Mouse (Mus musculus): ENCODE results near the gene Magi2. TPM values are rescaled to one million over a fixed set of nuclear protein-coding genes. Genes with fewer than 3 reads are reported as not detected.

The Magi2 gene
- polyA plus RNA-seq, 2 experiments = 0.08 to 0.15 TPM

- no peak for TF ChIP-seq CTCF (IDR thresholded peaks at IDR 0.05; ENCODE audit: low read depth)
- TF ChIP-seq EP300 (IDR thresholded peaks at IDR 0.05; ENCODE audit: low read depth) = no peak
- H3K27ac ChIP-seq = no peak overlapping the region
- H3K4me2 ChIP-seq (ENCODE audit: low read depth) = no peak overlapping the region
- H3K9me3 ChIP-seq (ENCODE audit: control insufficient read depth, low read length) = no peaks in the 10 kb centered on the region
- H3K4me1 ChIP-seq (replicated peaks; ENCODE audit: control insufficient read depth in 2 of 2, insufficient read depth in 2 of 2, low read length in 1 of 2) = no peaks in the 10 kb centered on the region
- WGBS (ENCODE audit: insufficient replicate concordance) = 63% methylated on average over 6 of the region's 6 CpGs
- H3K27me3 ChIP-seq (ENCODE audit: control insufficient read depth, insufficient read depth, low read length) = no peaks in the 10 kb centered on the region
- no peak overlapping the region for H3K9ac ChIP-seq (replicated peaks)
- ATAC-seq (ENCODE audit: insufficient read depth) (no peak), DNase-seq (ENCODE audit: low read depth in 3 of 3, low spot score in 3 of 3) (no peak)
- no peaks in the 10 kb centered on the region for H3K36me3 ChIP-seq (replicated peaks; ENCODE audit: control insufficient read depth, insufficient read depth, low read depth)
- no peak overlapping the region for H3K4me3 ChIP-seq (ENCODE audit: insufficient read depth in 1 of 2, low read depth in 2 of 2, low read length in 2 of 2)
Measured at GRCm38 (mm10) chr5:19981518-19981917, 754.7 kb downstream of the Magi2 start.

- no peak for TF ChIP-seq EP300 (IDR thresholded peaks at IDR 0.05; ENCODE audit: low read depth)
- H3K27ac ChIP-seq = no peak overlapping the region
- H3K4me3 ChIP-seq (ENCODE audit: insufficient read depth in 1 of 2, low read depth in 2 of 2, low read length in 2 of 2) = no peak overlapping the region
- H3K4me1 ChIP-seq (replicated peaks; ENCODE audit: control insufficient read depth in 2 of 2, insufficient read depth in 2 of 2, low read length in 1 of 2) = no peaks in the 10 kb centered on the region
- H3K36me3 ChIP-seq (replicated peaks; ENCODE audit: control insufficient read depth, insufficient read depth, low read depth) = no peaks in the 10 kb centered on the region
- WGBS (ENCODE audit: insufficient replicate concordance) = 70% methylated on average over 3 of the region's 3 CpGs
- no peak overlapping the region for H3K9ac ChIP-seq (replicated peaks)
- H3K4me2 ChIP-seq (ENCODE audit: low read depth) = no peak overlapping the region
- no peaks in the 10 kb centered on the region for H3K27me3 ChIP-seq (ENCODE audit: control insufficient read depth, insufficient read depth, low read length)
- ATAC-seq (ENCODE audit: insufficient read depth) = no peak
- DNase-seq (ENCODE audit: low read depth in 3 of 3, low spot score in 3 of 3) = no peak
- no peaks in the 10 kb centered on the region for H3K9me3 ChIP-seq (ENCODE audit: control insufficient read depth, low read length)
Measured at GRCm38 (mm10) chr5:19982031-19982430, 755.2 kb downstream of the Magi2 start.

- ATAC-seq (ENCODE audit: insufficient read depth) = no peak
- no peaks in the 10 kb centered on the region for H3K36me3 ChIP-seq (replicated peaks; ENCODE audit: control insufficient read depth, insufficient read depth, low read depth)
- WGBS (ENCODE audit: insufficient replicate concordance) = 51% methylated on average over 6 of the region's 6 CpGs
- no peak overlapping the region for H3K9ac ChIP-seq (replicated peaks)
- H3K9me3 ChIP-seq (ENCODE audit: control insufficient read depth, low read length) = no peaks in the 10 kb centered on the region
- no peak overlapping the region for H3K4me3 ChIP-seq (ENCODE audit: insufficient read depth in 1 of 2, low read depth in 2 of 2, low read length in 2 of 2)
- H3K27me3 ChIP-seq (ENCODE audit: control insufficient read depth, insufficient read depth, low read length) = no peaks in the 10 kb centered on the region
- H3K27ac ChIP-seq = no peak overlapping the region
- H3K4me2 ChIP-seq (ENCODE audit: low read depth) = no peak overlapping the region
- DNase-seq (ENCODE audit: low read depth in 3 of 3, low spot score in 3 of 3) = no peak
- no peaks in the 10 kb centered on the region for H3K4me1 ChIP-seq (replicated peaks; ENCODE audit: control insufficient read depth in 2 of 2, insufficient read depth in 2 of 2, low read length in 1 of 2)
- no peak for TF ChIP-seq CTCF (IDR thresholded peaks at IDR 0.05; ENCODE audit: low read depth)
- TF ChIP-seq EP300 (IDR thresholded peaks at IDR 0.05; ENCODE audit: low read depth) = no peak
Measured at GRCm38 (mm10) chr5:19999486-19999885, 772.6 kb downstream of the Magi2 start.

GRCm38 (mm10) chr5:19999912-20000311 lies 773.1 kb downstream of the Magi2 start:
- TF ChIP-seq CTCF (IDR thresholded peaks at IDR 0.05; ENCODE audit: low read depth) (no peak), EP300 (IDR thresholded peaks at IDR 0.05; ENCODE audit: low read depth) (no peak)
- no peak overlapping the region for H3K27ac ChIP-seq
- H3K27me3 ChIP-seq (ENCODE audit: control insufficient read depth, insufficient read depth, low read length) = no peaks in the 10 kb centered on the region
- H3K4me1 ChIP-seq (replicated peaks; ENCODE audit: control insufficient read depth in 2 of 2, insufficient read depth in 2 of 2, low read length in 1 of 2) = no peaks in the 10 kb centered on the region
- H3K4me3 ChIP-seq (ENCODE audit: insufficient read depth in 1 of 2, low read depth in 2 of 2, low read length in 2 of 2) = no peak overlapping the region
- no peak for ATAC-seq (ENCODE audit: insufficient read depth)
- H3K36me3 ChIP-seq (replicated peaks; ENCODE audit: control insufficient read depth, insufficient read depth, low read depth) = no peaks in the 10 kb centered on the region
- no peak overlapping the region for H3K4me2 ChIP-seq (ENCODE audit: low read depth)
- 27% methylated on average over 1 of the region's 1 CpGs for WGBS (ENCODE audit: insufficient replicate concordance)
- DNase-seq (ENCODE audit: low read depth in 3 of 3, low spot score in 3 of 3) = no peak
- H3K9me3 ChIP-seq (ENCODE audit: control insufficient read depth, low read length) = no peaks in the 10 kb centered on the region
- H3K9ac ChIP-seq (replicated peaks) = no peak overlapping the region

GRCm38 (mm10) chr5:20006616-20007015 lies 779.8 kb downstream of the Magi2 start:
- no peak overlapping the region for H3K9ac ChIP-seq (replicated peaks)
- no peaks in the 10 kb centered on the region for H3K4me1 ChIP-seq (replicated peaks; ENCODE audit: control insufficient read depth in 2 of 2, insufficient read depth in 2 of 2, low read length in 1 of 2)
- WGBS (ENCODE audit: insufficient replicate concordance) = 51% methylated on average over 2 of the region's 2 CpGs
- H3K4me2 ChIP-seq (ENCODE audit: low read depth) = no peak overlapping the region
- H3K4me3 ChIP-seq (ENCODE audit: insufficient read depth in 1 of 2, low read depth in 2 of 2, low read length in 2 of 2) = no peak overlapping the region
- ATAC-seq (ENCODE audit: insufficient read depth) = no peak
- no peaks in the 10 kb centered on the region for H3K27me3 ChIP-seq (ENCODE audit: control insufficient read depth, insufficient read depth, low read length)
- no peak overlapping the region for H3K27ac ChIP-seq
- H3K36me3 ChIP-seq (replicated peaks; ENCODE audit: control insufficient read depth, insufficient read depth, low read depth) = no peaks in the 10 kb centered on the region
- TF ChIP-seq EP300 (IDR thresholded peaks at IDR 0.05; ENCODE audit: low read depth) = no peak
- TF ChIP-seq CTCF (IDR thresholded peaks at IDR 0.05; ENCODE audit: low read depth) = no peak
- H3K9me3 ChIP-seq (ENCODE audit: control insufficient read depth, low read length) = no peaks in the 10 kb centered on the region
- no peak for DNase-seq (ENCODE audit: low read depth in 3 of 3, low spot score in 3 of 3)
